Mouse (Mus musculus): ENCODE results near the gene Nr1d1. TPM values are rescaled to one million over a fixed set of nuclear protein-coding genes. Genes with fewer than 3 reads are reported as not detected.
"Not testable (repeated sequence)": the region's sequence is repeated elsewhere in the genome, so short reads cannot be mapped to it uniquely, and the experiment has no call there.

Nr1d1 gene
- total RNA-seq, 2 experiments from 2014 or later = 86.6 to 139 TPM

- intact Hi-C loops (cut with DNase I) = no loop called here
- DNase-seq = peak in 1 of 2 experiments; percentile 48
These were observed 32.5 kb downstream of the Nr1d1 start for GRCm38 (mm10) chr11:98742397-98743291.

- peak; percentile 70 to 80 for DNase-seq
- intact Hi-C loops (cut with DNase I) = loop anchor here (2.0 kb wide), 1 partner anchor 47 kb away; no protein-coding TSS in a partner anchor
These were observed 33.3 kb downstream of the Nr1d1 start for GRCm38 (mm10) chr11:98741622-98742396.

DNA sequence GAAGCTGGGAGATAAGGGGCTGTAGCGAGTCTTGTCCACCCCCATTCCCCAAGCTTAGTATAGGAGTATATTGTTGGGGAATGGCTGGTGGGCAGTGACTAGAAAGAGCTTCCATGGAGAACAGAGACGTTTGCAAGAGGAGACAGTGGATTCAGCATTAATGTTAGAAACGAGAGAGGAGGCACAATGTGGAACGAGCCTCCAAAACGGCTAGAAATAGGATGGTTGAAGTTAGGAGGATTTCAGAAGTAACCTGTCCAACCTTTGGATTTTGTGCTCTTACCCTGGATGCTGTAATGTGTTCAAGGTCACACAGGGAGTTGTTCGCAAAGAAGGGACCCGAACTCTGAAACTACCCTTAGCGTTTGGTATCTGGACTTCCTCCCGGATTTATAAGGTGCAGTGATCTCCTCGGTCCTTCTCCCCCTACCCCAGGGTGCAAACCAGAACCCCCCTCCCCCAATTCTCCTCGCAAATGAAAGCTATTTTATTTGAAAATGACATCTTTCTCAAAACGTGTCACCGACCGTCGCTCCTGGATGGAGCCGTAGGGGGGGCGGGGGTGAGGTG is 34.0 kb downstream of the Nr1d1 start:
- intact Hi-C loops (cut with DNase I) = loop anchor here (2.0 kb wide), 1 partner anchor 48 kb away; no protein-coding TSS in a partner anchor

DNA sequence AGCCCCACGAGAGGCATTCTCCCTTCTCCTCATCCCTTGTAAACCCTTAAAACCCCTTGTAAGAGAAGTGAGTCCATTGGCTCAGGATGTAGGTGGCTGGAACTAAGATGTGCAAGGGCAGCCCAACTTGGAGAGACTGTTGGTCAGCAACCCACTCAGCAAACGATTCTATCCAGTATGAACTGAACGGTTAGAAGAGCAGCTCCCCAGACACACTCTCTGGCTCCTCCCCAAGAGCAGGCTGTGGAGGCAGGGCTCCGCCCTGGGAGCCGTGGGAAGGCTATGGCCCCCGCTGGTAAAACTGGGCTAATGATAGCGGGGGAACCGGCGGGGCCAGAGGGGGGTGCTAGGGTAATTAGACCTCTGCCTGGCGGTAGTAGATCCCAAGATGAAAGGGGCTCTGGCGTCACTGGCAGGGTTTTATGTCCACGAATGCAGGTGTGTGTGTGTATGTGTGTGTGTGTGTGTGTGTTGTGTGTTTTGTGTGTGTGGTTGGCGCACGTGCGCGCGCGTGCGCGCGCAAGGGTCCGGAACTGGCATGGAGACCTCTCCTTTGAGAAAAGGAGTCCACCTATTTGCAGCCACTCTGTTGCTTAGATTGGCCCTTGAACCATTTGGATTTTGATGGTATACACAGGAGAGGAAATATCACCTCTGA is 34.6 kb downstream of the Nr1d1 start, which contains the start of gene Thra:
Gene Thra, plus strand, starts transcription at position 246 of the 658 bp plus-strand sequence.
- DNase-seq = peak; percentile 67 to 79
- intact Hi-C loops (cut with DNase I) = loop anchor here (2.0 kb wide), 1 partner anchor 48 kb away; no protein-coding TSS in a partner anchor

More for the DNA sequence above, 34.0 kb downstream of the Nr1d1 start:
- no peak for DNase-seq

- no peak for DNase-seq
- intact Hi-C loops (cut with DNase I) = loop anchor here (2.0 kb wide), 1 partner anchor 49 kb away; no protein-coding TSS in a partner anchor
These were observed 35.1 kb downstream of the Nr1d1 start for GRCm38 (mm10) chr11:98740026-98740392.

GRCm38 (mm10) chr11:98738925-98739324 is 36.2 kb downstream of the Nr1d1 start:
- no peak for DNase-seq

GRCm38 (mm10) chr11:98738428-98738911 is 36.7 kb downstream of the Nr1d1 start:
- DNase-seq = no peak
- intact Hi-C loops (cut with DNase I) = no loop called here

More at GRCm38 (mm10) chr11:98738925-98739324, 36.2 kb downstream of the Nr1d1 start:
- intact Hi-C loops (cut with DNase I) = no loop called here

DNA sequence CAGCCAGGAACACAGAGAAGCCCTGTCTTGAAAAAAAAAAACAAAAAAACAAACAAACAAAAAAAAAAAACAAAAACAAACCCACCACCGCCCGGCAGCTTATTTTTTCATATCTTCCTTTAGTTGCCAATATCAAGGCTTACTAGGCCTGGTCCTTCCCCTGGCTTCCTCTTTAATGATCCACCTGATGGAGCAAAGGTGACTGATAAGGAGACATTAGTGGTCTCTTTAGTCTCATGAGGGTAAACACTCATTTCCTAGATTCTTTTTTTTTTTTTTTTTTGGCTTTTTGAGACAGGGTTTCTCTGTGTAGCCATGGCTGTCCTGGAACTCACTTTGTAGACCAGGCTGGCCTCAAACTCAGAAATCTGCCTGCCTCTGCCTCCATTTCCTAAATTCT is 37.9 kb downstream of the Nr1d1 start:
- DNase-seq; intact Hi-C loops (cut with DNase I): not testable (repeated sequence)

DNA sequence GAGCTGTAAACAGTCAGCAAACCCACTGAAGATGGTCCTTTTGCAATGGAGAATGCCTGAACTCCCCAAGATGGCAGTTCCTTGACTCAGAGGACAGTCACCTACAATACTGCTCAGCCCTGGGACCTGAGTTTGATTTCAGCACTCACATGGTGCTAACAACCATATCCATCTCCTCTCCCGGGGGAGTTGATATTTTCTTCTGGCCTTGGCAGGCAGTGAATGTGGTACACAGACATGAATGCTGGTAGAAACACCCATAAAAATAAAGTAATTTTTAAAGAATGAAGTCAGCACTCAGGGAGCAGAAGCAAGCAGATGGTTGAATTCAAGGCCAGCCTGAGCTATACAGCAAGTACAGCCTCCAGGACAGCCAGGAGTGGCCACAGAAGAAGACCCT is 39.0 kb downstream of the Nr1d1 start:
- no peak for DNase-seq
- intact Hi-C loops (cut with DNase I) = no loop called here

GRCm38 (mm10) chr11:98735111-98735510 is 40.0 kb downstream of the Nr1d1 start:
- no peak for DNase-seq
- intact Hi-C loops (cut with DNase I) = no loop called here

DNA sequence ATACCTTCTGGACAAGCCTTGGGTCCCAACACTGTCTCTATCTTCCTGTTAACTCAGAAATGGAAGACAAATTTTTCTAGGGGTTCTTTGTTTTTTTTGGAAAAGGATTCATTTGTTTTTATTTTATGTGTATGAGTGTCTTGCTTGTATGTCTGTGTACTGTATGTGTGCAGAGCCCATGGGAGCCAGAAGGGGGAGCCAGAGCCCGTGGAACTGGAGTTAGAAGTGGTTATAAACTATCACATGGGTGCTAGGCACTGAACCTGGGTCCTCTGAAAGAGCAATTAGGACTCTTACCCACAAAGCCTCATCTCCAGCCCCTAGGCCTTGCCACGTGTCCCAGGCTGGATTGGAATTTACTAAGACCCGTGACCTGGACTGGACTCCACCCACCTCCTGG is 41.1 kb downstream of the Nr1d1 start:
- DNase-seq = no peak
- intact Hi-C loops (cut with DNase I) = no loop called here

GRCm38 (mm10) chr11:98731134-98731533 is 44.0 kb downstream of the Nr1d1 start:
- DNase-seq = no peak
- intact Hi-C loops (cut with DNase I) = no loop called here

- intact Hi-C loops (cut with DNase I) = no loop called here
- DNase-seq = no peak
These were observed 44.4 kb downstream of the Nr1d1 start for GRCm38 (mm10) chr11:98730727-98731126.

DNA sequence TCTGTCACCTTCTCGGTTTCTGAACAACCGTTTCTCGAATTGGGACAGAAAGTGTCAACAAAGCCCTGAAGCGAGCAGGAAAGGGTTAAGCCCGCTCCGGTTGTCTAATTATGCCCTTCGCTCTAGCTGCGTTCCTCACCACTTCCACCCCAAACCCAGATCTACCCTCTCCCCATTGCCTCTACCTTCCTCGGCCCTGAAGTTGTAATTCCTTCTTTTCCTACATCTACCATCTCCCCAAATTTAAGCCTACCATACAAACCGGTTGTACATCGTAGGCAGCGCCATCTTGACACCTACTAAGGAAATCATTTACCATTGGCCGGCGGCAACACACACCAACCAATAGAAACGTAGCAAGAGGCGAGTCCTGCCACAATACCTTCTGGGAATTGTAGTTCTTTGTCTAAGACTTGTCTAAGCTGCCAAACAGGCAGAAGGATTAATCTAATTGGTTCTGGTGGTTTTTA is 46.0 kb downstream of the Nr1d1 start, which contains the start of gene Med24:
Gene Med24, minus strand, starts transcription at position 317 of the 470 bp plus-strand sequence.
- DNase-seq = peak; percentile 70 to 73
- intact Hi-C loops (cut with DNase I) = no loop called here

- DNase-seq = peak in 1 of 2 experiments; percentile 8
- intact Hi-C loops (cut with DNase I) = no loop called here
These were observed 49.1 kb downstream of the Nr1d1 start for GRCm38 (mm10) chr11:98725926-98726506.

DNA sequence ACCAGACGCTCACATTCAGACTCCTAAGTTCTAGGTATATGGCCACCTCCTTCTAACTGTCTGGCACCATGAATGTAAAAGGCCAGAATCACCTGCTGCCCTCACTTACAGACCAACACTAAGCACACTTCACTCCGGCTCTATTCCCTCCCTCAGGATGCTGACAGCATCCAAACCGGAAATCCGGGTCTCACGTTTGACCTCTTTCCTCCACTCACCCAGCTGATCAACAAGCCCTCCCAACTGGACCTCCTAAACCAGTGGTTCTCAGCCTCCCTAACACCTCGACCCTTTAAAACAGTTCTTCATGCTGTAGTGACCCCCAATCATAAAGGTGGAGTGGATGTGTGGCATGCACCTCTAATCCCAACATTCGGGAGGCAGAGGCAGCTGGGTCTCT is 52.0 kb downstream of the Nr1d1 start:
- intact Hi-C loops (cut with DNase I) = no loop called here
- DNase-seq = peak in 1 of 2 experiments; percentile 8

DNA sequence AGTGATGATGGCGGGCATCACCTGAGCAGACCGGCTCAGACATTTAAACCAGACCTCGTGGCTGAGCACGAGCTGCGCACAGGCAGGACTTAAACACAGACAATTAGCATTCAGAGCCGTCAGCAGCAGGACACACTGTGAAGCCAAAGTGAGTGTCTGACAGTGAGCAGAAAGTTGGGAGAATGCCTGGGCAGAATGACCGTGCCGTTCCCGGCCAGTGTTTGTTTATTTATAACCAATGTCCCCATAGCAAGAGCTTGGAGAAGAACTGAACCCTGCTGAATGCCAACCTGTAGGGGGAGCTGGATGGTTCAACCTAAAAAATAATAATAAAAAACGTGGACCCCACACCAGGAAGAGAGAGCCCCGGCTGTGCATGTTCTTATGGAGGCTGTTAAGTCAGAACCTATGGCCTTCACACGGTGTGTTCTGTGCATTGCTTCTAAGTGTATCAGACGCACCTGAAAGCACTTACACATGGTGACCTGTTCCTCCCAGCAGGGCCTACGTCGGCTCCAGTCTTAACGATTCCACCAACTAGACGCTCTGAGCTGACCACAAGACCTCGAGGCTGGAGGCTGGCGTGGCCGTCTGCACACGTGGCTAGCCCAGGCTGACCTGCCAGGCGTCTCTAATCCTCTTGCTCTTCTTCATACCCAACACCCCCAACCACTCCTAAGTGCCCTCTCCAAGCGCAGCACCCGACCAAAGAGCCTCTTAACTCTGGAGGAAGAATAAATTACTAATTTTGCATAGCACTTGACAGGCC is 53.5 kb downstream of the Nr1d1 start:
- intact Hi-C loops (cut with DNase I) = no loop called here
- DNase-seq = peak; percentile 70 to 78

DNA sequence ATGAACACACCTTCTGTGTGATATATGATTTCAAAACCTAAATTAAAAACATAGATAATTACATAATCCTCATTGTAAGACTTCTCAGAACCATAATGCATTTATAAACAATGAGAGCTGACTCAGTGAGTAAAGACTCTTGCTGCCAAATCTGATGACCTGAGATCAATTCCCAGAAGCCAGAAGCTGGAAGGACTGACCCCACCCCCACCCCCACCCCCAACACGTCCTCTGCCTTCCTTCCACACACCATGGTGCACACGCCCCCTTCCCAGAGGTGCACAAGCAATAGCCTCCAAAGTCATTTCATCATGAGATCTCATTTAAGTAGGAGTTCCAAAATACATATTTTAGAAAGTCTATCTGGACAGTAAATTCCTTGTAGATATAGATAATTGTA is 54.4 kb downstream of the Nr1d1 start:
- DNase-seq = no peak
- intact Hi-C loops (cut with DNase I) = no loop called here

Data from gastrocnemius, postnatal 36 days (tissue).